Mouse (Mus musculus) erythroblast, embryonic 14.5 days (primary cell): ENCODE data around the gene Cat.

Experiments used
- GATA1 ChIP-seq: IDR thresholded peaks from 2 replicates; pipeline ENCODE4 v1.6.1; 2012; ENCODE audit warnings: low read length, inconsistent platforms, mixed read lengths
- TAL1 ChIP-seq: IDR thresholded peaks from 3 replicates; pipeline ENCODE4 v1.6.1; 2012; ENCODE audit warnings: low read length, inconsistent platforms, mixed read lengths

- no peak for TF ChIP-seq GATA1
- no peak for TF ChIP-seq TAL1
Observed at GRCm38 (mm10) chr2:103476657-103477056, 8.3 kb downstream of the Cat start.
